Mouse (Mus musculus) CH12.LX (cell line): ENCODE data around the gene Paf1.

ENCODE experiments used
- BHLHE40 ChIP-seq: IDR thresholded peaks from 2 replicates; pipeline ENCODE4 v1.6.1; 2011; ENCODE audit warnings: mild to moderate bottlenecking, low read depth, low read length, improper control_type of control experiment
- CHD2 ChIP-seq: IDR thresholded peaks from 2 replicates; pipeline ENCODE4 v1.6.1; 2011; ENCODE audit warnings: low read length, improper control_type of control experiment
- CTCF ChIP-seq, 2 experiments: IDR thresholded peaks in 1 of 2; conservative IDR thresholded peaks in 1 of 2; 2 replicates each; pipeline ENCODE4 v1.5.1; 2011 to 2012; ENCODE audit warnings: low read depth in 2 of 2, low read length in 2 of 2, improper control_type of control experiment in 1 of 2, inconsistent platforms in 1 of 2, mild to moderate bottlenecking in 1 of 2, moderate library complexity in 1 of 2
- E2F4 ChIP-seq: IDR thresholded peaks from 2 replicates; pipeline ENCODE4 v1.6.1; 2011; ENCODE audit warnings: low read depth, low read length, improper control_type of control experiment; ENCODE audit not compliant: insufficient replicate concordance
- EP300 ChIP-seq: IDR thresholded peaks from 2 replicates; pipeline ENCODE4 v1.6.1; 2011; ENCODE audit warnings: low read length, improper control_type of control experiment
- ETS1 ChIP-seq: conservative IDR thresholded peaks from 2 replicates; pipeline ENCODE4 v1.6.1; 2012; ENCODE audit warnings: low read depth, mild to moderate bottlenecking, inconsistent platforms, low read length, improper control_type of control experiment, moderate library complexity
- GABPA ChIP-seq: IDR thresholded peaks from 2 replicates; pipeline ENCODE4 v1.6.1; 2012; ENCODE audit warnings: low read depth, low read length, improper control_type of control experiment, inconsistent platforms; ENCODE audit not compliant: insufficient replicate concordance
- HCFC1 ChIP-seq: IDR thresholded peaks from 2 replicates; pipeline ENCODE4 v1.6.1; 2012; ENCODE audit warnings: low read depth, mild to moderate bottlenecking, inconsistent platforms, low read length, improper control_type of control experiment
- KAT2A ChIP-seq: IDR thresholded peaks from 2 replicates; pipeline ENCODE4 v1.6.1; 2012; ENCODE audit warnings: low read length, improper control_type of control experiment, inconsistent platforms; ENCODE audit not compliant: insufficient replicate concordance
- MAFK ChIP-seq: IDR thresholded peaks from 2 replicates; pipeline ENCODE4 v1.6.1; 2011; ENCODE audit warnings: low read length, improper control_type of control experiment; ENCODE audit not compliant: insufficient replicate concordance
- MEF2A ChIP-seq: IDR thresholded peaks from 2 replicates; pipeline ENCODE4 v1.6.1; 2014; ENCODE audit warnings: low read depth, mild to moderate bottlenecking, inconsistent platforms, low read length, improper control_type of control experiment, borderline replicate concordance
- POLR2A ChIP-seq: IDR thresholded peaks from 2 replicates; pipeline ENCODE4 v1.6.1; 2011; ENCODE audit warnings: low read depth, mild to moderate bottlenecking, improper control_type of control experiment, low read length
- RCOR1 ChIP-seq: conservative IDR thresholded peaks from 2 replicates; pipeline ENCODE4 v1.6.1; 2012; ENCODE audit warnings: low read depth, mild to moderate bottlenecking, inconsistent platforms, low read length, improper control_type of control experiment
- USF1 ChIP-seq: IDR thresholded peaks from 2 replicates; pipeline ENCODE4 v1.6.1; 2014; ENCODE audit warnings: low read depth, mild to moderate bottlenecking, inconsistent platforms, low read length, improper control_type of control experiment

DNA sequence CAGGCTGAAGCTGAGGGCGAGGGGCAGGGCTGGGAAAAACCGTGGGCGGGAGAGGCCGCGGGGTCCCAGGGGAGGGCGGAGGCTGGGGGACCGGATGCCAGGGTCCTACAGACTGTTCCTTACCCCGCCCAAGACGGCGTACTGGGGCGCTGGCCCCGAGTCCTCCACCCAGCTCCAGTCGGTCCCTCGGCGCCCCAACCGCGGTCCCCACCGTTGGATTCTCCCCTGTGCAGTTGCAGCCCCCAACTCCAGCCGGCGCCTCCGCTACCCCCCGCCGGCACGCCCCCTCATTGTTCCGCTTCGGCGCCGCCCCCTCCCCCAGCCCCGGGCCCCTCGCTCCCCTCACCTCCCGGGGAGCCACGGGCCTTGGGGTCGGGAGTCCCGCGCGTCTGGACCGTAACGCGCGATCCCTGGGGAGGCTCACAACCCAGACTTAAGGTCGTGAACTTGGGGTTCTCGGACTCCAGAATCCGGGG lies 21.2 kb upstream of the Paf1 start:
- TF ChIP-seq GABPA = no peak
- TF ChIP-seq POLR2A = no peak
- TF ChIP-seq RCOR1 = no peak
- no peak for TF ChIP-seq MAFK
- no peak for TF ChIP-seq CTCF (conservative IDR thresholded peaks at IDR 0.05 in 1 of 2, IDR thresholded peaks at IDR 0.05 in 1 of 2; ENCODE audit: low read depth in 2 of 2, low read length in 2 of 2)
- 0 out of 2 replicates have a peak, but pooled peaks have one; percentile 1 for TF ChIP-seq MEF2A
- TF ChIP-seq HCFC1 = no peak
- no peak for TF ChIP-seq CHD2
- TF ChIP-seq EP300 = no peak
- no peak for TF ChIP-seq BHLHE40
- TF ChIP-seq USF1 = no peak
- TF ChIP-seq E2F4 = no peak
- no peak for TF ChIP-seq KAT2A
- TF ChIP-seq ETS1 = no peak
